Mouse (Mus musculus) left cerebral cortex, postnatal 36 days (tissue): Measurements from ENCODE around the gene Arntl2. TPM values are rescaled to one million over a fixed set of nuclear protein-coding genes. Genes with fewer than 3 reads are reported as not detected.
"Not testable (repeated sequence)": the region's sequence is repeated elsewhere in the genome, so short reads cannot be mapped to it uniquely, and the experiment has no call there.

Source experiments
- DNase-seq, 2 experiments: peaks; one replicate each; pipeline ENCODE4 v3.0.0; 2021 to 2022; ENCODE audit warnings: low spot score in 2 of 2, mixed read lengths in 1 of 2
- intact Hi-C: fragments of 180-260 bp; cut with DNase I; formaldehyde crosslinking; loops from one replicate; pipeline ENCODE4 v1.15.1; 2025
- total RNA-seq, 2 experiments: library from RNA; stranded (reverse); gene quantifications; 2 replicates each; pipeline ENCODE4 v1.2.3; 2021

The Arntl2 gene
- total RNA-seq, result 10 to 100 TPM in 1 of 2 experiments, 1 to 10 TPM in 1; 4.4 to 14.4 TPM

DNA sequence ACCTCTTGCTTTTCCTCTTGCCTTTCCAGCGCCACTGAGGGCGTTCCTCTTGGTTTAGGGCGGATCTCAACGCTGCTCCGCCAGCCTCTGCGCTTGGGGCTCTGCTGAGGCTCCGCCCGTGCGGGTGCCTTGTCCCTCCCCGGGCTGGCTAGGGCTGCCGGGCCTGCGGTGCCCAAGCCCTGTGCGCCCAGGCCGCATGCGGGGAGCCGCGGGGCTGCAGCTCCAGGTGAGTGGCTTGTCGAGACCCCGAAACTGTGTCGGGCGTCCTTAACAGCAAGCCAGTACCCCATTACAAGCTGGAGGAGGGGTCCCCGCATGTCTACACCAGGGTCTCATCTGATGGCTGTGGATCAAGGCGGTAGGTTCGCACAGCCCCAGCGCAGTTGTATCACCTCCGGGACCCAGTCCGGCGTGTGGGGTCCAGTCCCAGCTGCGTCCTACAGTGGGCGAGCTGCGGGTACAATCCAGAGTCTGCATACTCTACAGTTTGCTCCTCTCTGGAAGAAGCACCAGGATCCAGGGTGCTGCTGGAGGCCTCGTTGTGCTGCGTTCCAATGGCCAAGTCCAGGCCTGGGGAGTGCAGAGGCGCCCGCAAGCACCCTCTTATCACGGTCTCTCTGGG is at the start of gene Arntl2:
Gene Arntl2, plus strand, starts transcription at position 132 of the 622 bp plus-strand sequence.
- intact Hi-C loops, result no loop called here
- DNase-seq, result peak; percentile 72 to 76

DNA sequence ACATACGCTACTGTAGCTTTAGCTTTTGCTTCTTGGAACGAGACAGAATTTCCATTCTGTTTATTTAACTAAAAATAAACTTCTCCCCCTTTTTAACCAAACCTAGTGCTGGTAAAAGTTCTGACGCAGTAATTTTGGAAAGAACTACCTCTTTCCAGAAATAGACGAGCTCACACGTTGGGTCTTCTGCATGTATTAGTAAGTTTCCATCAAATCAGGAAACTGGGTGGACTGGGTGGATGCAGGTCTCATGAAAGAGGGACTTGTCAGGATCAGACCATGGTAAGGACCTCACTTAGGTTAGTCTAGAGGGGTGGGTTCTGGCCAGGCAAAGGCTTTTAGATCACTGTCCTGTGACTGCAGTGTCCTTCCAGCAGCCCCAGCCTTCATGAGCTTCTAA is 49.3 kb upstream of the Arntl2 start:
- DNase-seq, result no peak
- intact Hi-C loops, result no loop called here

DNA sequence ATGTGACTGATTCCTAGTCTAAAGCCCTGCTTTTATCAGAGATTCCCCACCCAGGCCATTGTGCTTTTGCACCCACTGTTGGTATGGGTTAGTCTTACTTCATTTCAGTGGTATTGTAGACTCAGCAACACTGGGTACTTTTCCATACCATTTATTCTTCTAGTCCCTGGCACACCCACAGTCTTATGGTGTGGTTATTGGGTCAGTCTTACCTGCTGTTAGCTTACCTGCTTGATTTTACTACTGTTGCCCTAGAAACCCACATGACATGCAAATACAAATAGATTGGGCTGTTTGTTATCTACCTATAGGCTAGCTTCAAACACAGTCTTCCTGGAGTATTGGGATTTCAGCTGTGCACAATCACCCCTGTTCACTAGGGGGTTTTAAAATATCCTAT is 48.8 kb upstream of the Arntl2 start:
- DNase-seq, result no peak
- intact Hi-C loops, result no loop called here

DNA sequence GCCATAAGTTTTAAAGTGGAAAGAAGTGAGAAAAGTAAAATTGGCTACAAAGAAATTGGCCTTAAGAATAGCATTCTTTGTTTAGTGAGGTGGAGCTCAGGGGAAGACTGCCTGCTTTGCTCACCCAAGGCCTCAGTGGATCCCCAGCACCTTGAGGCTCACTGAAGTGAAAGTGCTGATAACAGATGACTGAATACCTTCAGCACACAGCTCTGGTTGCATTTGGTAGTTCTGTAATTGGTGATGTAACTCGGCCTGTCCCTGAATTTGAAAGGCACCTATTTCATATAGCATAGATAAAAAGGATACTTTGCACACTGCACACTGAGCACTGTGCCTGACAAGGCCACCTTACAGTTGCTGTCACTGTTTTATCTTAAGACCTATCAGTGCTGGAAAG is 47.6 kb upstream of the Arntl2 start:
- no peak for DNase-seq
- intact Hi-C loops, result no loop called here

DNA sequence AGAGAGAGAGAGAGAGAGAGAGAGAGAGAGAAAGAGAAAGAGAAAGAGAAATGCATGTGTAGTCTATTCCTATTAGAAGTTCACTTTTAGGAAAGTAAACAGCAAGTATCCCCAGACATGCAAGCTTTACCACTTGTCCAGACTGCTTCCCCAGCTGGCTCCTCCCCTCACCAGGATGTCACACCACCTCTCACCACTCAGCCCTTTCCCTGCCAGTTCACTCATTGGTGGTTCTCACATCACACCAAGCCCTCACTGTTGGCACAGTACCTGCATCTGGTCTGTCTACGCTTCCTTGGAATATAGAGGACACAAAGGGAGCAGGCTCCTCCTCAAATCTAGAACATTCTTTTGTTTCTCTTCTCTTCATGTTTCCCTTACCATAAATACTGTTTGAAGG is 44.2 kb upstream of the Arntl2 start:
- DNase-seq, result no peak
- intact Hi-C loops, result no loop called here

DNA sequence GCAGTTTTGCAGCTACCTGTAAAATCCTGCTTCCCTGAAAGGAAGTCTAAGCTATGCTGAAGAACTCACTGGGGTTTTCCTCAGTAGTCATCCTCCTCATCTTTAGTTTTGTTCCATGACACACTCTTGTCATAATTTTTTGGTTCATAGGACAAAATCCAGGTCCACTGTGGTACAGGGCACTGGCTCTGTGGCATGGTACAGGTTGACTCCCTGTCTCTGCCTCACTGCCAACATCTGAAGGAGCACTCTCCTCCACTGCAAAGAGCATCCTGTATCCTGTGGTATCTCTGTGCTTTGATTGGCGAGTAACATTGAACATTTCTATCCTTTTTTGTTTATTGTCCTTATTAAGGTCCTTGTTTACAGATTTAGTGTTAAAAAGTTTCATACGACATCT is 43.7 kb upstream of the Arntl2 start:
- no peak for DNase-seq
- intact Hi-C loops, result no loop called here

DNA sequence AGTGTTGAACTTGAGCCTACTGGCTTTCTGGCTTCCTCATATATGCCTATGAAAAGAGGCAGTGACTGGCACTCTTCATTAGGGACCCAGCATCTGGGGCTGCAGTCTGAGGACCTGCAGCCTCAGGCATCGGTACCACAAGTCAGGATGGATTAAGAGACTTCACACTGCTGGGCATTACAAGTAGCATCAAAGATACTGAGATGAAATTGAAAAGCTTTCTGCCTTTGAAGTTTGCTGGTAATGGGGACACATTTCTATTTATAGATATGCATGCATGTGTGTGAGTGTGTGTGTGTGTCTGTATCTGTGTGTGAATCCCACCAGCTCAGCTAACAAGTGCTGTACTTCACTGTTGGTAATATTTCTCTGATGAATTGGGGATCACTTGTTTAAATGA is 43.2 kb upstream of the Arntl2 start:
- intact Hi-C loops, result no loop called here
- DNase-seq, result no peak

DNA sequence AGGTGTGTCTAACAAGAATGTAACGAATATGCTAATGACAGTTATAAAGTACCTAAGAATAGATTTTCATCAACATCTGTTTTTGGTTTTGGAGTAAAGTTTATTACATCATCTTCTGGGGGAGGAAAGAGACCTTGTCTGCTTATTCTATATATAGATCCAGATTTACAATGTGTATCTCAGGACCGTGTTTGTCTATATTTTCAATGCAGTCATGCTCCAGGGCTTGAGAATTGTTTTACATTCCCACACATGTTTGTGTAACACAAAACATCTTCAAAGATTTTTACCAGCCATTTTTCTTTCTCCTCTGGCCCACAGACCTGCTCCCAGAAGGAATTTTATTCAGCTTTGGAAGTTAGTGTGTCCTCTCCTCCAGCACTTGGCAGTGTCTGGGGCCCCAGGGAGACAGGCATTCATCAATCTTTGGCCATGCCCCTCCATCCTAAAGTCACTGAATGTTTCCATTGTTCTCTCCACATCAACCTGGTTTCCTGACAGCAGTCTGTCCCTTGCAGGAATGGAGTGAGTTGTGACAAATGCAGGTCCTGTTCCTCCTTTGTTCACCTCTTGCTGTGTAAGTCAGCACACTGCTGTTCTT is 42.2 kb upstream of the Arntl2 start:
- intact Hi-C loops, result no loop called here
- DNase-seq, result no peak

DNA sequence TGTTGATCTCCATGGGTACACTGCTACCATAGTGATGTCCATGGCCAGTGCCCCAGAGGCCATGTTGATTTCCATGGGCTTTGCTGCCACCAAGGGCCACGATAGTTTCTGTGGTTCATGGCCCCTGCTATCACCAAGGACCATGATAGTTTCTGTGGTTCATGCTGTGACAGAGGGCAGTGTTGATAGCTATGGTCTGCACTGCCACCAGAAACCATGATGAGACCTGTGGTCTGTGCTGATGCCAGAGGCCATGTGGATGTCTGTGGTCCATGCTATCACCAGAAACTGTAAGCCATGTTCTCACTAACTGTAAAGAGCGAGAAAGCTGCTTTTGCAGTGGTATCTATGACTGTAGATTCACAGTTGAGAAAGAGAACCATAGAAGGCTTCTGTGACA is 40.7 kb upstream of the Arntl2 start:
- no peak for DNase-seq
- intact Hi-C loops, result no loop called here

DNA sequence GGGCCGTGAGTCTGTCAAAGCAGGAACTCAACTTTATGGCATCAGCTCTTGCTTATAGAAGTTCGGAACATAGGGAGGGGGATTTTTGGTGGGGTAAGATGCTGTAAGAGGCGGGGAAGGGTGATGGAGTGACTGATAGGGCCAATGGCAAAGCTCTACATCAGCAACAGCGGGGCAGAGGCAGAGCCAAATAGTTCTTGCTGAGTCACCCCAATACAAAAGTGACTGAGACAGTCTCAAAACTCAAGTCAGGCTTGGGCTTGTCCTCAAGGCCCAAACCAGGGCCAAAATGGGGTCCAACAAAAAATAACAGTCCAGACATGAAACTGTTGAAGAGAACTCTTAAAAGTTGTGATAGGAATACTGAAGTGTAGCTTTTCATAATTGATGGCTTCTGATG is 40.2 kb upstream of the Arntl2 start:
- DNase-seq, result no peak
- intact Hi-C loops, result no loop called here

DNA sequence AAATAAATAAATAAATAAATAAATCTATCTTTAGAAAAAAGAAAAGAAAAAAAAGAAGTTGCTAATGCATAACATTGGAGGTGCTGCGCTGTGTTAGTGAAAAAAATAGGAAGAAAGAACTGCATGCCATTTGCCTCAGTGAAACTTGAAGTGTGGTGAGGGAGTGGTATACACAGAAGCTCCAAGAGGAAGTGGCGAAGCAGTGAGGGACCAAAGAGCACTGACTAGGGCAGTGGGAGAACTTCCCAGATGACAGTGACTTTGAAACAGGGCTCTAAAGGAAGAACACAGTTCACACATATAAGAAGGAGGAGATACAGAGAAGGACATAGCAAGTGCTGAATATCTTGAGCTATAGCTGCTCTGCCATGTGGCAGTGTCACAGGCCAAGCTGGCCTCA is 36.8 kb upstream of the Arntl2 start:
- DNase-seq, result no peak
- intact Hi-C loops, result no loop called here

DNA sequence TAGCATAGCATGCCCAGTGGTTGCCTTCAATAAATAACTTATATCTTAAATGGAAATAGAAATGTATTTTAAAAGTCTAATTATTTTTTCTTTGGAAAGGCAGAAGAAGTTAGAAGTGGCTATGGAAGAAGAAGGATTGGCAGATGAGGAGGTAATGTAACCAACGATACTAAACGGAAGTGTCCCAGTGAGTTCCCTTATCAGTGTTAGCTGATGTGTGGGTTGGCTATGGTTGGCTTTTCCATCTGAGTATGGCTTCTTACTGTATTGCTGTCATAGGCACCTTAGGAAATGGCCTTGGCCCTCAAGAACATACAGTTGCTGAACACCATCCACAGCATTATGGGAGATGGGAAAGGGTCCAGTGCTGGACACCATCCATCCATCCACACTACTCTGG is 35.8 kb upstream of the Arntl2 start:
- intact Hi-C loops, result loop anchor here (2.0 to 5.0 kb wide), 3 partner anchors 33 to 348 kb away; no protein-coding TSS in a partner anchor
- DNase-seq, result no peak

DNA sequence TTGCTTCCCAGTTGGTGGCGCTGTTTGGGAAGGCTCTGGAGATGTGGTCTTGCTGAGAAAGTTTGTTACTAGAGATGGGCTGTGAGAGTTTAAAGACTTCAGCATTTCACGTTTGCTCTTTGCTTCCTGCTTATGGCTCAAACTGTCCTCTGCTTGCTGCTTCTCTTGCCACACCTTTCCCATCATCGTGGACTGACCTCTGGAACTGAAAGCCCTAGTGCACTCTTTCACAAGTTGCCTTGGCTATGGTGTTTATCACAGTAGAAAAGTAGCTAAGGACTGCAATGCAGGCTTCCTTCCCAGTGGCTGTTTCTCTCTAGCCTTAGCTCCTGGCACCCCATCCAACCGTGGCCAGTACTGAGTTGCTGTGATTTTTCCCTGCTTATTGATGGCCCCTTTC is 35.1 kb upstream of the Arntl2 start:
- intact Hi-C loops, result loop anchor here (2.0 to 5.0 kb wide), 3 partner anchors 33 to 348 kb away; no protein-coding TSS in a partner anchor
- DNase-seq, result no peak

DNA sequence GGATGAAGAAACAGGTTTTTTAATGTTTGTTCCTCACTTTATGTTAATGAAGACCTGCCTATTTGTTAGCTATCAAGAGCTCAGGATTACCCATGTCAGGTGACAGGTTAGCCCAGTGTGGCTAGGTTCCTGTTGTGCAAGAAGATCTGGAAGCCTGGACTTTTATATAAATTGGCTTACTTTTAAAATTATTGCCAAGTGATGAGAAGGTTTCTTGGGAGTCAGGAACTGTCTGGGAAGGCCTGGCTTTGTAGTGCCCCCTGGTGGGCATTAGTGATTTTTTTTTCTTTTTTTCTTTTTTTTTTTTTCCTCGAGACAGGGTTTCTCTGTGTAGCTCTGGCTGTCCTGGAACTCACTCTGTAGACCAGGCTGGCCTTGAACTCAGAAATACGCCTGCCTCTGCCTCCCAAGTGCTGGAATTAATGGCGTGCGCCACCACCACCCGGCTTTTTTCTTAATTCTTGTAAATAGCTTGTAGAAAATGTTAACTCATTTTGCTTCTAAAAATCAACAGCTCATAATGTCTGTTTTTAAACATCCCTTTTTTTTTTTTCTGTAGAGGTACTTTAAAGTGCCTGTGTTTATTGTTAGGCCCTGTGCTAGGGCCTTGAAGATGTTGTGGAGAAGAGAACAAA is 33.5 kb upstream of the Arntl2 start:
- DNase-seq, result no peak
- intact Hi-C loops, result loop anchor here (5.0 kb wide), 2 partner anchors 35 to 350 kb away; no protein-coding TSS in a partner anchor

DNA sequence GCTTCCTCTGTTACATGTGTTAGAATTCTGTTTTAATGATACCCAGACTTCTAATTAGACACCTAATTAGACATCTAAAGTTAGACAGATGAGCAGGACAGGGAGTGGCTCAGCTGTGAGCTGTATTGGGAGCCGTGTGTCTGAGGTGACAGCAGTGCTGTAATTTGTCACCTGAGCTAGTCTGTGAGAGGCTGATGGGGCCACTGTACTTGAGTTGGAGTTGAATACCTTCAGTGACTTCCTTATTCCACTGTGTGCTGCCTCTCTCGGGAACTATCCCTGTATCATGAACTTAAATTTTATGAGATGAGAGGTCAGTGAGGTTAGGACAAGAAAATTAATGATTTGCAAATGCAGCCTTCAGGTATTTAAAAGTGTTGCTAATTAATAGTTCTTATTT is 31.3 kb upstream of the Arntl2 start:
- DNase-seq, result no peak
- intact Hi-C loops, result loop anchor here (5.0 kb wide), 2 partner anchors 37 to 352 kb away; no protein-coding TSS in a partner anchor

DNA sequence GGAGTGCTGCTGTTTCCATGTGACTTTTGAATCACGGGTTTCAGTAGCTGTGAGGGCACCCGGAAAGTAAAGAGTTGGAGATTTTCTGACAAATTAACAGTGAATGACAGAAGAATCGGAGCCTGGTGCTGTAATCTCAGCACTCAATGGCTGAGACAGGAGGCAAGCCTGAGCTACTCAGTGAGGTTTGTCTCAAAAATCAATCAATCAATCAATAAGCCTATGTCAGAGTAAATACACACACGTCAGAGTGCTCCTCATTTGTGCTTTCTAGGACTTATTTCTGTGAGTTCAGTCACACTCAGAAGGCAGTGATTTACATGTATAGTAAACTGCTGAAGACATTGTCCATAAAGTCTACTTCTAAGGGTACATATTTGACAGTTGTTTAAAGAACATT is 30.6 kb upstream of the Arntl2 start:
- intact Hi-C loops, result no loop called here
- no peak for DNase-seq

DNA sequence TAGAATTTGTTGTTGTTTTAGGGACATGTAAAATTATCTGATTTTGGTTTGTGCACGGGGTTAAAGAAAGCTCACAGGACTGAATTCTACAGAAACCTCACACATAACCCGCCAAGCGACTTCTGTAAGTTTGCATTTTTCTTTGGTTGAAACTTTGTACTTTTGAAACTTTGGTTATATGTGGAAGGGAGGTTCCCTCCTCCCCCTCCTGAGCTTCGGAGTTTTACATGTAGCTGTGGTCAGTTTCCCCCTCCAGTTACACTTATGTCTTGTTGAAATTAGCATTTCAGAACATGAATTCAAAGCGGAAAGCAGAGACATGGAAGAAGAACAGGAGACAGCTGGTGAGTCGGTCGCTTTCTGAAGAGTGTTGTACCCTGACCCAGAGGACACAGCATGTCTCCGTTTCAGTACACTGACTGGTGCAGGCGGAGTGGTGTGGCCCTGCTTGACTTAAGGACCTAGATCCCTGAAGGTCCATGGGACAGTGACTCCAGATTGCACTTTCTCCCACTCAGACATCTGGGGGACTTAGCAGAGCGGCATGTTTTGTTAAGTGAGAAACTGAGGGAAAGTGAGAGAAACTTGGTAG is 26.9 kb upstream of the Arntl2 start:
- intact Hi-C loops, result no loop called here
- DNase-seq, result no peak

DNA sequence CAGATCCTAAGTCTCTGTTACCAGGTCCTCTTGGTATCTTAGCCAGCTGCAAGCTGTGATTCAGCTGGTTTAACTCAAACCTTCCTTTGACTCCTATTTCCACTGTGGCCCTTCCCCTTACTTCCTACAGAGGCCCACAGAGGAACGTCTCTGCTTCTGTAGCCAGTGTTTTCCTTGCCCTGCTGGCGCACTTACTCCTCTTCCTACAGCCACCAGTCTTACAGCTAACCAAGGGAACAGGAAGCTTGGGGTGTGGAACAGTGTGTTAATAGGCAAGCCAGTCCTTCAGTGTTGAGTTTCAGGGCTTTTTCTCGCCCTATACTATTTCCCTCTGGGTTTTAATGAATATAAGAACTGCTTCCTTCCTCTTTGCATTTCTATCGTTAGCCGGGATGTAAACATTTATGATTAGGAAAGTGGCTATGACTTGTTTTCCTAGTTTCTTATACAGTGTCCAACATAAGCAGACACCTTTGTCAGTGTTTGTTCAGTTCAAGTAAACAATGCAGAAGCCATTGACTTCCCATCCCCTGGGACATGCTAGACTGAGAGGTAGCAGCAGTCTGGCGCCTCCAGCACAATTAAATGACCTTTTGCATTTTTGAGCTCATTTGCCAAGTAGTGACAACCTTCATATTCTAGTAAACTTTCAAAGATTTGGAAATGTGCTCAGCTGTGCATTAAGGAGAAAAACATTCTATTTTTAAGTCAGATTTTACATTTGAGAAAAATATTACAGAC is 25.7 kb upstream of the Arntl2 start:
- intact Hi-C loops, result no loop called here
- DNase-seq, result no peak

DNA sequence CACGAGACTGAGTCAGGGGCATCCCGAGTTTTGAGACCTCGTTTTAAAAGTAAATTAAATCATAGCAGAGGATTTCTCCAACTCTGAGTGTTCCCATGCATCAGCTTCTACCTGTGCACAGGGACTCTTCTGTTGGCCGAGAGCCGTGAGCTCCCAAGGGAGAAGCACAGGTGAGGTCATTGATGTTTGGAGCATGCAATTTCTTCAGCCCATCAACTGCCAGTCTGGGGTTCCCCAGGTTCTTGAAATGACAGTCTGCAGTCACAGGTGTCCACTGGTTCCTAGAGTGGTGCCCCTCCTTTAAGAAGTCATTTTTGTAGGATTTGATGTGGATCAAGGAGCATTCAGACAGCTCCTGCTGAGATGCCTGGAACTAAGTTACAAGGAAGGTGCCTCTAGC is 25.0 kb upstream of the Arntl2 start:
- no peak for DNase-seq
- intact Hi-C loops, result no loop called here

DNA sequence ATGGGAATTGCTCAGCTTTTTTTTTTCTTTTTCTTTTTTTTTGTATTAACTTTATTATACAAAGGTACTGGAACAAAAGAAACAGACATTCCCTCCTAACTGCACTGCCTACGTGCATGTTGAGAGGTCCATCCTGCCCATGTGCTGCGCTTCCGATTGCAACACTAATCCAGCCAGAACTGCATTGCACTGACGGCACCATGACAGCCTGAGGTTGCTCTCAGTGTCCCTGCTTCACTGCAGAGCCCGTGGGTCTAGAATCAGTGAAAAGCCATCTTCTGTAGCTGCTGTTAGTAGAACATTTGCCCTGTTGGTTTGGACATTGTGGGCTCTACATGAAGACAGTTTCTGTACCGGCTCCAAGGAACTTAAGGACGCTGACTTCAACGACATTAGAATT is 20.0 kb upstream of the Arntl2 start:
- intact Hi-C loops, DNase-seq: not testable (repeated sequence)
